Mouse (Mus musculus) right cerebral cortex, postnatal 14 days (tissue): ENCODE results near the gene Cx3cr1.

Source experiments
- DNase-seq: peaks from one replicate; pipeline ENCODE4 v3.0.0; 2022

Cx3cr1 gene

GRCm38 (mm10) chr9:119933675-119934074, 136.0 kb downstream of the Cx3cr1 start:
- DNase-seq: no peak

- no peak for DNase-seq
Measured at GRCm38 (mm10) chr9:119932358-119932757, 137.3 kb downstream of the Cx3cr1 start.

- DNase-seq: no peak
Measured at GRCm38 (mm10) chr9:119926497-119926896, 143.2 kb downstream of the Cx3cr1 start.

- DNase-seq: no peak
Measured at GRCm38 (mm10) chr9:119925729-119926128, 143.9 kb downstream of the Cx3cr1 start.

- DNase-seq: no peak
Measured at GRCm38 (mm10) chr9:119925120-119925657, 144.5 kb downstream of the Cx3cr1 start.

GRCm38 (mm10) chr9:119923462-119923861, 146.2 kb downstream of the Cx3cr1 start:
- DNase-seq: no peak

- DNase-seq: no peak
Measured at GRCm38 (mm10) chr9:119919858-119920257, 149.8 kb downstream of the Cx3cr1 start.

- DNase-seq: no peak
Measured at GRCm38 (mm10) chr9:119913087-119913838, 156.4 kb downstream of the Cx3cr1 start.

GRCm38 (mm10) chr9:119909931-119910330, 159.7 kb downstream of the Cx3cr1 start:
- DNase-seq: no peak

- DNase-seq: no peak
Measured at GRCm38 (mm10) chr9:119908708-119909107, 161.0 kb downstream of the Cx3cr1 start.

GRCm38 (mm10) chr9:119902410-119903151, 167.1 kb downstream of the Cx3cr1 start:
- DNase-seq: no peak

- no peak for DNase-seq
Measured at GRCm38 (mm10) chr9:119899446-119899845, 170.2 kb downstream of the Cx3cr1 start.

- peak; percentile 44 for DNase-seq
Measured at GRCm38 (mm10) chr9:119895040-119895721, 174.5 kb downstream of the Cx3cr1 start.

- peak; percentile 96 for DNase-seq
Measured at GRCm38 (mm10) chr9:119894339-119895009, 175.2 kb downstream of the Cx3cr1 start, which contains the start of gene Wdr48. Gene Wdr48, plus strand, starts transcription at chr9:119894878.

GRCm38 (mm10) chr9:119893881-119894280, 175.8 kb downstream of the Cx3cr1 start:
- DNase-seq: no peak

- DNase-seq: no peak
Measured at GRCm38 (mm10) chr9:119890692-119891091, 179.0 kb downstream of the Cx3cr1 start.

- DNase-seq: no peak
Measured at GRCm38 (mm10) chr9:119889446-119889845, 180.2 kb downstream of the Cx3cr1 start.

GRCm38 (mm10) chr9:119888843-119889246, 180.8 kb downstream of the Cx3cr1 start:
- DNase-seq: no peak

GRCm38 (mm10) chr9:119887144-119887901, 182.4 kb downstream of the Cx3cr1 start:
- DNase-seq: no peak

- no peak for DNase-seq
Measured at GRCm38 (mm10) chr9:119854170-119854569, 215.5 kb downstream of the Cx3cr1 start.

- DNase-seq: no peak
Measured at GRCm38 (mm10) chr9:119853071-119853846, 216.4 kb downstream of the Cx3cr1 start.
